Mouse (Mus musculus): ENCODE results near the gene Olfml3. TPM values are rescaled to one million over a fixed set of nuclear protein-coding genes. Genes with fewer than 3 reads are reported as not detected.

Olfml3 gene
- polyA plus RNA-seq, 1 experiment from 2014 or later = 27.7 TPM

GRCm38 (mm10) chr3:103755351-103755750, 17.6 kb upstream of the Olfml3 start:
- Histone ChIP-seq H3K4me3 (ENCODE audit: low read depth, low read length) (no peak overlapping the region), H3K4me2 (ENCODE audit: low read depth, severe bottlenecking) (no peak overlapping the region), H3K9me3 (ENCODE audit: control insufficient read depth, low read length) (no peaks in the 10 kb centered on the region), H3K36me3 (ENCODE audit: control insufficient read depth, insufficient read depth, low read length) (peaks cover 10% of the 10 kb centered on the region; the same call in 1 of the 2 replicates), H3K27me3 (ENCODE audit: control insufficient read depth, insufficient read depth, low read length) (no peaks in the 10 kb centered on the region), H3K9ac (ENCODE audit: low read length) (no peak overlapping the region), H3K27ac (replicated peaks; ENCODE audit: low read depth, low read length) (no peak overlapping the region), H3K4me1 (ENCODE audit: control insufficient read depth, insufficient read depth, low read length) (no peaks in the 10 kb centered on the region)
- WGBS = 83% methylated on average over 3 of the region's 3 CpGs
- ATAC-seq (ENCODE audit: insufficient number of reproducible peaks, low FRiP score, low TSS enrichment, low read depth) (no peak), DNase-seq (ENCODE audit: low spot score) (no peak)

GRCm38 (mm10) chr3:103751558-103751957, 13.8 kb upstream of the Olfml3 start:
- Histone ChIP-seq H3K4me1 (ENCODE audit: control insufficient read depth, insufficient read depth, low read length) (no peaks in the 10 kb centered on the region), H3K4me2 (ENCODE audit: low read depth, severe bottlenecking) (no peak overlapping the region), H3K27ac (replicated peaks; ENCODE audit: low read depth, low read length) (no peak overlapping the region), H3K9me3 (ENCODE audit: control insufficient read depth, low read length) (no peaks in the 10 kb centered on the region), H3K27me3 (ENCODE audit: control insufficient read depth, insufficient read depth, low read length) (no peaks in the 10 kb centered on the region), H3K9ac (ENCODE audit: low read length) (no peak overlapping the region), H3K36me3 (ENCODE audit: control insufficient read depth, insufficient read depth, low read length) (peaks cover 14% of the 10 kb centered on the region; the same call in 1 of the 2 replicates), H3K4me3 (ENCODE audit: low read depth, low read length) (no peak overlapping the region)
- DNase-seq (ENCODE audit: low spot score) (no peak), ATAC-seq (ENCODE audit: insufficient number of reproducible peaks, low FRiP score, low TSS enrichment, low read depth) (no peak)
- 87% methylated on average over 2 of the region's 2 CpGs for WGBS

DNA sequence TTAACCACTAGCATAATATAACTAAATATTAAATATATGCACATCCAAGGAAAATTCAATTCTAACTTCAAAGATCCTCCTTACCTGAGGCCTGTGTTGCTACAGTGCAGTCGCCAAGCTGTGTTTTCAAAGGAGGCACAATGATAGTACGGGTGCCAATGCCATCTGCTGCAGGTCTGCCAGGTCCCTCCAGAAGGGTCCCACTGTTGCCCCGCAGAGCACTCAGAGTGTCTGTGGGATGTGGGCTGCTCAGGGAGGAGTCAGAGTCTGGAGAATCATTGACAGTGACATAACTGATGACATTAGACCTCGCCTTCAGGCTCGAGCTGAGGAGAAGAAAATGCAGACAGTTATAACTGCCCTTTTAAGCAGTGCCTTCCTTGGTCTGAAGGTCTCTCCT, 8.9 kb upstream of the Olfml3 start:
- no peak overlapping the region for H3K4me3 ChIP-seq (ENCODE audit: low read depth, low read length)
- H3K36me3 ChIP-seq (ENCODE audit: control insufficient read depth, insufficient read depth, low read length) = peaks cover 23% of the 10 kb centered on the region
- no peaks in the 10 kb centered on the region for H3K27me3 ChIP-seq (ENCODE audit: control insufficient read depth, insufficient read depth, low read length)
- no peak overlapping the region for H3K27ac ChIP-seq (replicated peaks; ENCODE audit: low read depth, low read length)
- WGBS = 89% methylated on average over 5 of the region's 5 CpGs
- no peak for ATAC-seq (ENCODE audit: insufficient number of reproducible peaks, low FRiP score, low TSS enrichment, low read depth)
- H3K4me2 ChIP-seq (ENCODE audit: low read depth, severe bottlenecking) = no peak overlapping the region
- no peak overlapping the region for H3K9ac ChIP-seq (ENCODE audit: low read length)
- DNase-seq (ENCODE audit: low spot score) = no peak
- no peaks in the 10 kb centered on the region for H3K9me3 ChIP-seq (ENCODE audit: control insufficient read depth, low read length)
- H3K4me1 ChIP-seq (ENCODE audit: control insufficient read depth, insufficient read depth, low read length) = no peaks in the 10 kb centered on the region

- Histone ChIP-seq H3K9ac (ENCODE audit: low read length) (no peak overlapping the region), H3K27me3 (ENCODE audit: control insufficient read depth, insufficient read depth, low read length) (no peaks in the 10 kb centered on the region), H3K4me2 (ENCODE audit: low read depth, severe bottlenecking) (no peak overlapping the region), H3K4me1 (ENCODE audit: control insufficient read depth, insufficient read depth, low read length) (no peaks in the 10 kb centered on the region), H3K27ac (replicated peaks; ENCODE audit: low read depth, low read length) (no peak overlapping the region), H3K36me3 (ENCODE audit: control insufficient read depth, insufficient read depth, low read length) (peaks cover 21% of the 10 kb centered on the region), H3K9me3 (ENCODE audit: control insufficient read depth, low read length) (no peaks in the 10 kb centered on the region), H3K4me3 (ENCODE audit: low read depth, low read length) (no peak overlapping the region)
- 88% methylated on average over 14 of the region's 14 CpGs for WGBS
- DNase-seq (ENCODE audit: low spot score) (no peak), ATAC-seq (ENCODE audit: insufficient number of reproducible peaks, low FRiP score, low TSS enrichment, low read depth) (no peak)
Observed at GRCm38 (mm10) chr3:103745001-103745770, 7.4 kb upstream of the Olfml3 start.

DNA sequence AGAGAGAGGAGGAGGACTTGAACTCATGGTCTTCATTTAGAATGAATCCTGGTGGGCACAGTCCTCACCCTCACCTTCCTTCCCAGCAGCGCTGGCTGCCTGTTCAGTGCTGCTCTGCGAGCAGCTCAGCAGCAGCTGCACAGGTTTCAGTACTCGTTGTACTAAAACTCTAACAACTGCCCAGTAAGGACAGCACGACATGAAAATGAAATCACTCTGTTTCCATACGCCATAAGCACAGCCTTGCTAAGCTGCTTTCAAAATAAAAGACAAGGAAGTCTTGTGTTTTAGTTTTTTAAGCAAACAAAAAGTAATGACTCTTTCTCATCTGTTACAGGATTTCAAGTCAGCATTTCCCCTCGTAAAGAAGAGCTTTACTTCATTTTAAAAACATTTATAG, 5.4 kb upstream of the Olfml3 start:
- no peaks in the 10 kb centered on the region for H3K27me3 ChIP-seq (ENCODE audit: control insufficient read depth, insufficient read depth, low read length)
- no peak overlapping the region for H3K4me3 ChIP-seq (ENCODE audit: low read depth, low read length)
- no peaks in the 10 kb centered on the region for H3K9me3 ChIP-seq (ENCODE audit: control insufficient read depth, low read length)
- H3K4me2 ChIP-seq (ENCODE audit: low read depth, severe bottlenecking) = no peak overlapping the region
- no peak for DNase-seq (ENCODE audit: low spot score)
- H3K4me1 ChIP-seq (ENCODE audit: control insufficient read depth, insufficient read depth, low read length) = no peaks in the 10 kb centered on the region
- no peak overlapping the region for H3K9ac ChIP-seq (ENCODE audit: low read length)
- H3K27ac ChIP-seq (replicated peaks; ENCODE audit: low read depth, low read length) = no peak overlapping the region
- WGBS = 82% methylated on average over 6 of the region's 6 CpGs
- H3K36me3 ChIP-seq (ENCODE audit: control insufficient read depth, insufficient read depth, low read length) = peaks cover 13% of the 10 kb centered on the region
- ATAC-seq (ENCODE audit: insufficient number of reproducible peaks, low FRiP score, low TSS enrichment, low read depth) = no peak

- ATAC-seq (ENCODE audit: insufficient number of reproducible peaks, low FRiP score, low TSS enrichment, low read depth) (no peak), DNase-seq (ENCODE audit: low spot score) (no peak)
- Histone ChIP-seq H3K4me2 (ENCODE audit: low read depth, severe bottlenecking) (no peak overlapping the region), H3K9ac (ENCODE audit: low read length) (no peak overlapping the region), H3K4me3 (ENCODE audit: low read depth, low read length) (no peak overlapping the region), H3K9me3 (ENCODE audit: control insufficient read depth, low read length) (no peaks in the 10 kb centered on the region), H3K27ac (replicated peaks; ENCODE audit: low read depth, low read length) (no peak overlapping the region), H3K36me3 (ENCODE audit: control insufficient read depth, insufficient read depth, low read length) (peaks cover 9% of the 10 kb centered on the region), H3K4me1 (ENCODE audit: control insufficient read depth, insufficient read depth, low read length) (peaks cover 24% of the 10 kb centered on the region), H3K27me3 (ENCODE audit: control insufficient read depth, insufficient read depth, low read length) (no peaks in the 10 kb centered on the region)
- 43% methylated on average over 5 of the region's 5 CpGs for WGBS
Observed at GRCm38 (mm10) chr3:103740342-103740741, 2.5 kb upstream of the Olfml3 start.

DNA sequence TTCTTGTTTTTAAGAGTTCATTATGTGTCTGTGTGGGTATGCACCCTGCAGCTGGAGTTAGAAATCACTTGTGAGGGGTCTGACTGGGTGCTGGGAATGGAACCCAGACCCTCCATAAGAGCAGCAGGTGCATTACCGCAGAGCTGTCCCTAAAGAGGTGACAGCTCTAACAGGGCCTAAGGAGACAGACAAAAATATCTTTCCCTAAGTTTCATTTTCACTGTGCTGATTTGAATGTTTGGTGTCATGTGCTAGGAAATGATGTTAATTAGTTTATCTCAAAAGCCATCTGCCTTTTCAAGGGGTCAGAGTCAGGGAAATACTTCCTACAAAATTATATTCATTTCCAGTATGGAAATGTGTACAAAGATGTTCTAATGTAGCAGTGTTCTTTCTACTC, 1.5 kb upstream of the Olfml3 start, which contains the start of gene Gm10964:
Gene Gm10964 (plus strand): TSS at position 38 of the 400 bp plus-strand sequence.
- DNase-seq (ENCODE audit: low spot score) = no peak
- Histone ChIP-seq H3K9me3 (ENCODE audit: control insufficient read depth, low read length) (no peaks in the 10 kb centered on the region), H3K27me3 (ENCODE audit: control insufficient read depth, insufficient read depth, low read length) (no peaks in the 10 kb centered on the region), H3K4me3 (ENCODE audit: low read depth, low read length) (peak within 1 kb of the TSS; percentile 33; the same call in 1 of the 2 replicates), H3K36me3 (ENCODE audit: control insufficient read depth, insufficient read depth, low read length) (peaks cover 5% of the 10 kb centered on the region), H3K4me2 (ENCODE audit: low read depth, severe bottlenecking) (peak within 1 kb of the TSS; percentile 70), H3K4me1 (ENCODE audit: control insufficient read depth, insufficient read depth, low read length) (peaks cover 34% of the 10 kb centered on the region), H3K27ac (replicated peaks; ENCODE audit: low read depth, low read length) (peak within 1 kb of the TSS; percentile 97), H3K9ac (ENCODE audit: low read length) (peak within 1 kb of the TSS; percentile 60)
- no peak for ATAC-seq (ENCODE audit: insufficient number of reproducible peaks, low FRiP score, low TSS enrichment, low read depth)
- 92% methylated on average over 1 of the region's 1 CpGs for WGBS

- 0 out of 2 replicates have a peak, but pooled peaks have one; percentile 3 for ATAC-seq (ENCODE audit: insufficient number of reproducible peaks, low FRiP score, low TSS enrichment, low read depth)
Observed at GRCm38 (mm10) chr3:103737061-103737754, 593 bp downstream of the Olfml3 start.

More at GRCm38 (mm10) chr3:103737061-103737754, 593 bp downstream of the Olfml3 start:
- Histone ChIP-seq H3K4me2 (ENCODE audit: low read depth, severe bottlenecking) (peak overlapping the region; percentile 70), H3K9me3 (ENCODE audit: control insufficient read depth, low read length) (no peaks in the 10 kb centered on the region), H3K36me3 (ENCODE audit: control insufficient read depth, insufficient read depth, low read length) (no peaks in the 10 kb centered on the region), H3K9ac (ENCODE audit: low read length) (peak overlapping the region; percentile 53), H3K27ac (replicated peaks; ENCODE audit: low read depth, low read length) (peak overlapping the region; percentile 97), H3K4me3 (ENCODE audit: low read depth, low read length) (peak overlapping the region; percentile 33), H3K4me1 (ENCODE audit: control insufficient read depth, insufficient read depth, low read length) (peaks cover 51% of the 10 kb centered on the region), H3K27me3 (ENCODE audit: control insufficient read depth, insufficient read depth, low read length) (no peaks in the 10 kb centered on the region)
- DNase-seq (ENCODE audit: low spot score) = peak; percentile 62
- WGBS = 35% methylated on average over 16 of the region's 16 CpGs

All from limb, embryonic 11.5 days (tissue).